15 mouse cellular contexts compared by ENCODE assay signal in the genomic region with DNA sequence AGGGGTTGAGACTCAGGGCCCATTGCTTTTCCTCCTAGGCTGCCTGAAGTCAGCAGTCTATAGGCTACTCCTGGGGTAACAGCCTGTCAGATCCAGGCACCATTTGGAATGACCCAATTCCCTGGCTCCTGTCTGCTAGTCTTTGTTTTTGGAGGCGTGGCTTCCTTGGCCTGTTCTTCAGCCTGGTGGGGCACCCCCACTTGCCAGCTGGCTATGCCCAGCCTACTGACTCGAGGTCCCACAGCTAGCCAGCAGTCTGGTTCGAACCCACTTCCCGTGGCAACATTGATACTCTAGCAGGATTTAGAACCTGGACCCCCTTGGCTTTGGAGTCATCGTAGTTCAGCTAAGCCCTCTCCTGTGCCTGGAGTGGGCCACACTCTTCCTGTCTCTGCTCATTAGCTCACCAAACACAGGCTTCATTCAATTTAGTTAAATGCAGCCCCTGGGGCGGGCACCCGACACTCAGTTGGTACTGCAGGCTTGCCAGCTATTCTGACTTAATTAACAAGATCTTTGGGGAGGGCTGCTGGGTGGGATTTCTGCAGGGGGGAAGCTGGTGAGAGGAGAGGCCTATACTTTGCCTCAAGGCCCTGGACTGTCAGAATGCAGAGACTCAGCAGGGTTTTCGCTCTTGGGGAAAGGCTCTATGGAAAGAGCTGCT.
DNase-seq lines count a peak whose midpoint lies in the region; ATAC-seq and TF ChIP-seq lines count a peak whose summit lies in the region.
"Had no signal": no experiment of that assay in that cellular context is flagged by ENCODE, and none has a peak within 500 bp of the region (broad histone marks: within the 10 kb centered on the region; RNA-seq: fewer than 3 reads in every experiment).

No protein-coding gene starts in this region.

- ATAC-seq in midbrain, embryonic 11.5 days (ENCODE audit: low FRiP score), result no peak
- peak; percentile 53; the same call in 1 of the 2 replicates for ATAC-seq in forebrain, embryonic 12.5 days (ENCODE audit: low FRiP score)
- no peak for ATAC-seq in liver, postnatal 0 days
- ATAC-seq: CD4-positive, CD25-positive, alpha-beta regulatory T cell, adult 4 months; intestine, embryonic 16.5 days had no signal

- H3K27me3 ChIP-seq in midbrain, embryonic 10.5 days (ENCODE audit: low read depth, poor library complexity, severe bottlenecking), result peaks cover 5% of the 10 kb centered on the region; the same call in 1 of the 2 replicates
- H3K27me3 ChIP-seq in midbrain, embryonic 11.5 days (ENCODE audit: control insufficient read depth, insufficient read depth, low read length), result no peaks in the 10 kb centered on the region
- peaks cover 15% of the 10 kb centered on the region; the same call in 1 of the 2 replicates for H3K27me3 ChIP-seq in forebrain, embryonic 12.5 days
- no peaks in the 10 kb centered on the region for H3K27me3 ChIP-seq in liver, postnatal 0 days (ENCODE audit: insufficient read depth, low read length)

- no peak overlapping the region for H3K9ac ChIP-seq in midbrain, embryonic 11.5 days (ENCODE audit: low read length)
- H3K9ac ChIP-seq in forebrain, embryonic 12.5 days, result no peak overlapping the region
- H3K9ac ChIP-seq in liver, postnatal 0 days (replicated peaks), result no peak overlapping the region

- H3K27ac ChIP-seq in midbrain, embryonic 10.5 days (replicated peaks), result 0 out of 2 replicates have a peak overlapping the region, but pooled peaks have one; percentile 6
- no peak overlapping the region for H3K27ac ChIP-seq in midbrain, embryonic 11.5 days (ENCODE audit: low read depth, low read length)
- 0 out of 2 replicates have a peak overlapping the region, but pooled peaks have one; percentile 19 for H3K27ac ChIP-seq in forebrain, embryonic 12.5 days
- no peak overlapping the region for H3K27ac ChIP-seq in liver, postnatal 0 days (ENCODE audit: low read depth)

- DNase-seq in midbrain, embryonic 10.5 days (ENCODE audit: low spot score), result no peak
- no peak for DNase-seq in midbrain, embryonic 11.5 days (ENCODE audit: low spot score, missing footprints)
- DNase-seq in cerebellum, adult 11-12 months, result peak; percentile 87
- peak; percentile 69 for DNase-seq in retina, embryonic 14.5 days (ENCODE audit: low spot score)
- DNase-seq in left cerebral cortex, adult 8-10 months (ENCODE audit: low spot score in 2 of 2), result no peak
- no peak for DNase-seq in testis, postnatal 10 days (ENCODE audit: low spot score)
- DNase-seq in liver, postnatal 0 days, result no peak
- DNase-seq: heart, postnatal 36 days; kidney, postnatal 10 days; lung, adult 18-20 months; lung, postnatal 4 days; right cerebral cortex, postnatal 25 days had no signal

- no peak overlapping the region for H3K4me2 ChIP-seq in midbrain, embryonic 11.5 days
- H3K4me2 ChIP-seq in forebrain, embryonic 12.5 days, result no peak overlapping the region
- no peak overlapping the region for H3K4me2 ChIP-seq in liver, postnatal 0 days (ENCODE audit: low read depth, low read length)

- H3K4me1 ChIP-seq in midbrain, embryonic 10.5 days, result peaks cover 10% of the 10 kb centered on the region
- no peaks in the 10 kb centered on the region for H3K4me1 ChIP-seq in midbrain, embryonic 11.5 days (ENCODE audit: control insufficient read depth, insufficient read depth, low read length)
- H3K4me1 ChIP-seq in forebrain, embryonic 12.5 days, result peaks cover 19% of the 10 kb centered on the region
- H3K4me1 ChIP-seq in liver, postnatal 0 days (ENCODE audit: insufficient read depth), result peaks cover 4% of the 10 kb centered on the region; the same call in 1 of the 2 replicates

- no peak for TF ChIP-seq CTCF in liver, postnatal 0 days (IDR thresholded peaks at IDR 0.05; ENCODE audit: low read depth)

- no peak overlapping the region for H3K4me3 ChIP-seq in midbrain, embryonic 10.5 days
- no peak overlapping the region for H3K4me3 ChIP-seq in midbrain, embryonic 11.5 days (ENCODE audit: low read depth, low read length)
- no peak overlapping the region for H3K4me3 ChIP-seq in forebrain, embryonic 12.5 days (replicated peaks)
- H3K4me3 ChIP-seq in liver, postnatal 0 days (ENCODE audit: low read depth, low read length), result no peak overlapping the region

- no peaks in the 10 kb centered on the region for H3K9me3 ChIP-seq in midbrain, embryonic 10.5 days (replicated peaks)
- H3K9me3 ChIP-seq in midbrain, embryonic 11.5 days (ENCODE audit: control insufficient read depth, low read length), result no peaks in the 10 kb centered on the region
- H3K9me3 ChIP-seq in forebrain, embryonic 12.5 days, result no peaks in the 10 kb centered on the region
- H3K9me3 ChIP-seq in liver, postnatal 0 days (ENCODE audit: low read length), result no peaks in the 10 kb centered on the region

- 83% methylated on average over 8 of the region's 8 CpGs for WGBS in midbrain, embryonic 10.5 days
- 76% methylated on average over 8 of the region's 8 CpGs for WGBS in midbrain, embryonic 11.5 days
- WGBS in forebrain, embryonic 12.5 days, result 44% methylated on average over 8 of the region's 8 CpGs
- 74% methylated on average over 8 of the region's 8 CpGs for WGBS in liver, postnatal 0 days (ENCODE audit: insufficient replicate concordance)

- no peaks in the 10 kb centered on the region for H3K36me3 ChIP-seq in midbrain, embryonic 10.5 days
- H3K36me3 ChIP-seq in midbrain, embryonic 11.5 days (ENCODE audit: control insufficient read depth, insufficient read depth, low read length), result no peaks in the 10 kb centered on the region
- no peaks in the 10 kb centered on the region for H3K36me3 ChIP-seq in forebrain, embryonic 12.5 days (replicated peaks)
- H3K36me3 ChIP-seq in liver, postnatal 0 days (replicated peaks; ENCODE audit: insufficient read depth, low read length), result no peaks in the 10 kb centered on the region

- no peak for TF ChIP-seq EP300 in liver, postnatal 0 days (IDR thresholded peaks at IDR 0.05; ENCODE audit: low read depth)

Comparison
In these comparisons a context has a peak if more than half of its experiments do, and no peak if none do; other contexts are left out.
1. H3K27ac ChIP-seq: peak in midbrain, embryonic 10.5 days (single experiment) and forebrain, embryonic 12.5 days (single experiment); none in midbrain, embryonic 11.5 days (single experiment) and liver, postnatal 0 days (single experiment).
2. DNase-seq: peak in cerebellum, adult 11-12 months (single experiment) and retina, embryonic 14.5 days (single experiment); none in midbrain, embryonic 10.5 days (single experiment), midbrain, embryonic 11.5 days (single experiment), left cerebral cortex, adult 8-10 months (0 of 2), testis, postnatal 10 days (single experiment) and liver, postnatal 0 days (single experiment).